Mouse (Mus musculus) forebrain, embryonic 16.5 days (tissue): Measurements from ENCODE around the gene Fam53b. TPM values are rescaled to one million over a fixed set of nuclear protein-coding genes. Genes with fewer than 3 reads are reported as not detected.
A peak's percentile ranks its signal among the peaks of the same experiment; 100 is the strongest.

Experiments used
- ATAC-seq: fragments of 200-750 bp; cut with Nextera tagmentation; 2 replicates; pipeline ENCODE4 v1.8.0; 2017; ENCODE audit warnings: mild to moderate bottlenecking, moderate library complexity
- H3K27ac ChIP-seq: fragments of 300-500 bp; sonication (generic); 2 replicates; pipeline ENCODE4 v1.5.1; 2014; ENCODE audit warnings: low read length, control low read depth
- H3K27me3 ChIP-seq: fragments of 300-500 bp; sonication (generic); replicated peaks from 2 replicates; pipeline ENCODE4 v1.6.1; 2014; ENCODE audit warnings: low read length; ENCODE audit not compliant: control insufficient read depth, insufficient read depth
- H3K36me3 ChIP-seq: fragments of 300-500 bp; sonication (generic); 2 replicates; pipeline ENCODE4 v1.6.1; 2014; ENCODE audit not compliant: control insufficient read depth, insufficient read depth
- H3K4me1 ChIP-seq: fragments of 300-500 bp; sonication (generic); replicated peaks from 2 replicates; pipeline ENCODE4 v1.6.1; 2014; ENCODE audit warnings: low read length; ENCODE audit not compliant: control insufficient read depth, insufficient read depth
- H3K4me2 ChIP-seq: fragments of 300-500 bp; sonication (generic); 2 replicates; pipeline ENCODE4 v1.6.1; 2014; ENCODE audit warnings: mild to moderate bottlenecking, low read length, control low read depth
- H3K4me3 ChIP-seq: fragments of 300-500 bp; sonication (generic); replicated peaks from 2 replicates; pipeline ENCODE4 v1.5.1; 2014; ENCODE audit warnings: mild to moderate bottlenecking, low read length, control low read depth
- H3K9ac ChIP-seq: fragments of 300-500 bp; sonication (generic); replicated peaks from 2 replicates; pipeline ENCODE4 v1.6.1; 2014; ENCODE audit warnings: low read depth, low read length, control low read depth
- H3K9me3 ChIP-seq: fragments of 300-500 bp; sonication (generic); 2 replicates; pipeline ENCODE4 v1.6.1; 2016; ENCODE audit warnings: low read length; ENCODE audit not compliant: control insufficient read depth
- whole genome bisulfite sequencing: fragments of 180-500 bp; shearing (Covaris S2); extraction: QIAGEN DNeasy Blood & Tissue Kit; methylation state at CpG from one replicate; pipeline ENCODE4 v1.1.7; 2014; 5-methylcytosine and 5-hydroxymethylcytosine counted together
- polyA plus RNA-seq: library from polyadenylated mRNA; unstranded; fragments of >200 nt; fragmentation: Nextera tagmentation; extraction: Ambion mirVana; gene quantifications from 2 replicates; pipeline ENCODE4 v1.2.1, GENCODE M21; 2015

The Fam53b gene
- polyA plus RNA-seq, 1 experiment from 2014 or later = 29.2 TPM

- Histone ChIP-seq H3K9ac (peak overlapping the region; percentile 35; the same call in 1 of the 2 replicates), H3K27me3 (no peaks in the 10 kb centered on the region), H3K36me3 (no peaks in the 10 kb centered on the region), H3K4me2 (no peak overlapping the region), H3K9me3 (no peaks in the 10 kb centered on the region), H3K4me1 (peaks cover 72% of the 10 kb centered on the region), H3K27ac (peak overlapping the region; percentile 46), H3K4me3 (no peak overlapping the region)
- WGBS = 49% methylated on average over 13 of the region's 13 CpGs
- no peak for ATAC-seq
Observed at GRCm38 (mm10) chr7:132806926-132807857, 6.5 kb downstream of the Fam53b start.

DNA sequence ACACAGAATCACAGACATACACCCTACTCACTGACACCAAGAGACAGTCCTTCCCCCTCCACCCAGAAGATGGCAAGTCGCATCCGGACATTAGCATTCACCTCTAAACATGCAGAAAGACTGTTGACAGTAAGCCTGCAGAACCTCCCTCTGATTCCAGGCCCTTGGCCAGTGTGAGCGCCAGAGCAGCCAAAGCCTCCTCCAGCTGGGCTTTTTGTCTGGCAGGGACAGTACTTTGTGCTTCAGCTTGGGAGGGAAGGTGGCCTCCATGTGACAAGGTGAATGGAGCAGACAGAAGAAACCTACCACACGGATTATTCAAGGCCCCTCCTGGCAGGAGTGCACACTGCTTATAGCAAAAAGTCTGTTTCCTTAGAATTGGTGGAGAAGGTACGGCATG lies 7.4 kb downstream of the Fam53b start:
- Histone ChIP-seq H3K27me3 (no peaks in the 10 kb centered on the region), H3K36me3 (no peaks in the 10 kb centered on the region), H3K4me2 (no peak overlapping the region), H3K4me1 (peaks cover 62% of the 10 kb centered on the region), H3K4me3 (no peak overlapping the region), H3K9me3 (no peaks in the 10 kb centered on the region), H3K9ac (no peak overlapping the region), H3K27ac (peak overlapping the region; percentile 60)
- WGBS = 36% methylated on average over 5 of the region's 5 CpGs
- ATAC-seq = no peak

- Histone ChIP-seq H3K27ac (no peak overlapping the region), H3K4me2 (no peak overlapping the region), H3K9me3 (no peaks in the 10 kb centered on the region), H3K27me3 (no peaks in the 10 kb centered on the region), H3K4me3 (no peak overlapping the region), H3K36me3 (no peaks in the 10 kb centered on the region), H3K9ac (no peak overlapping the region), H3K4me1 (peaks cover 51% of the 10 kb centered on the region)
- WGBS = 94% methylated on average over 5 of the region's 5 CpGs
- ATAC-seq = no peak
Observed at GRCm38 (mm10) chr7:132804951-132805350, 8.7 kb downstream of the Fam53b start.

- Histone ChIP-seq H3K4me1 (peaks cover 48% of the 10 kb centered on the region), H3K4me2 (no peak overlapping the region), H3K27me3 (no peaks in the 10 kb centered on the region), H3K36me3 (no peaks in the 10 kb centered on the region), H3K4me3 (no peak overlapping the region), H3K27ac (no peak overlapping the region), H3K9ac (no peak overlapping the region), H3K9me3 (no peaks in the 10 kb centered on the region)
- ATAC-seq = no peak
- whole genome bisulfite sequencing = 81% methylated on average over 7 of the region's 7 CpGs
Observed at GRCm38 (mm10) chr7:132804461-132804860, 9.2 kb downstream of the Fam53b start.

- H3K4me1 ChIP-seq = peaks cover 46% of the 10 kb centered on the region
- no peaks in the 10 kb centered on the region for H3K9me3 ChIP-seq
- no peak for ATAC-seq
- no peak overlapping the region for H3K9ac ChIP-seq
- H3K27me3 ChIP-seq = no peaks in the 10 kb centered on the region
- H3K4me2 ChIP-seq = no peak overlapping the region
- no peak overlapping the region for H3K27ac ChIP-seq
- 81% methylated on average over 3 of the region's 3 CpGs for WGBS
- no peak overlapping the region for H3K4me3 ChIP-seq
- H3K36me3 ChIP-seq = no peaks in the 10 kb centered on the region
Observed at GRCm38 (mm10) chr7:132803962-132804361, 9.7 kb downstream of the Fam53b start.

DNA sequence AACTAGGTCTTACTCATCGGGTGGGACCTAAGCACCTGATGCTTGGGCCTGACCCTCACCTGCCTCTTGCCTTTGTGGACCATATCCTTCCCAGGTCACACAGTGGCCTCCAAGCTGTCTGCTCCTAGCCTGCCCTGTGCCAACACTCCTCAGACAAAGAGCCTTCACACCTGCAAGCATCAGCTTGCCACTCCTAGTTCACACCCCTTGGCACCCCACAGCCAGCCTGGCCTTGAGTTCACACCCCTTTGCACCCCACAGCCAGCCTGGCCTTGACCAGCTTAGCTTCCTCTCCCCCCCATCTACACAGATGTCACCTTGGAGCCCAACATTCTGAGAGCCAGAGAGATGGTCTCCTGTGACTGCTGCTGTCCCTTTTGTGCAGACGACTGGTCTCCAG lies 10.3 kb downstream of the Fam53b start:
- H3K9me3 ChIP-seq = no peaks in the 10 kb centered on the region
- H3K27ac ChIP-seq = no peak overlapping the region
- no peak overlapping the region for H3K9ac ChIP-seq
- H3K4me2 ChIP-seq = no peak overlapping the region
- 91% methylated on average over 2 of the region's 2 CpGs for WGBS
- no peak overlapping the region for H3K4me3 ChIP-seq
- ATAC-seq = no peak
- H3K36me3 ChIP-seq = no peaks in the 10 kb centered on the region
- peaks cover 39% of the 10 kb centered on the region for H3K4me1 ChIP-seq
- no peaks in the 10 kb centered on the region for H3K27me3 ChIP-seq

- Histone ChIP-seq H3K27ac (no peak overlapping the region), H3K27me3 (no peaks in the 10 kb centered on the region), H3K36me3 (no peaks in the 10 kb centered on the region), H3K4me3 (no peak overlapping the region), H3K9ac (no peak overlapping the region), H3K9me3 (no peaks in the 10 kb centered on the region), H3K4me2 (no peak overlapping the region), H3K4me1 (peaks cover 33% of the 10 kb centered on the region)
- no peak for ATAC-seq
- 91% methylated on average over 11 of the region's 11 CpGs for WGBS
Observed at GRCm38 (mm10) chr7:132802691-132803090, 11.0 kb downstream of the Fam53b start.

- no peak for ATAC-seq
- Histone ChIP-seq H3K27me3 (no peaks in the 10 kb centered on the region), H3K4me3 (no peak overlapping the region), H3K4me2 (no peak overlapping the region), H3K9ac (no peak overlapping the region), H3K9me3 (no peaks in the 10 kb centered on the region), H3K36me3 (no peaks in the 10 kb centered on the region), H3K4me1 (peaks cover 27% of the 10 kb centered on the region), H3K27ac (no peak overlapping the region)
- 75% methylated on average over 2 of the region's 2 CpGs for WGBS
Observed at GRCm38 (mm10) chr7:132802066-132802465, 11.6 kb downstream of the Fam53b start.

DNA sequence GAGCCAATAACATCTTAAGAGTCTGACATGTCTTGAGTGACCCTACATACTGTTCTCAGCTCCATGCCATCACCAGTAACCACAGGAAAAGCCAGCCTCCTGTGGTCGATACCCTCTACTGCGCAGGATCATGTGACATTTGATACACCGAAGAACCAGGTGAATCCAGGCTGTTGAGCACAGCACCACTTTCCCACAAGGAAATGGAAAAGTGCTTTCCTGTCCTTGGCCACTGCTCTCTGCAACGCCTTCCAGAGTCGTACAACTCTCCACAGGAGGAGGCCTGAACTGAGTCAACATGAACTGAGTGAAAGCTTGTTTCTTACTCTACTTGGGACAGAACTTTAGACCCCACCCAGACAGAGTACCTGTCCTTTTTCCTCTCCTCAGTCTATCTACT lies 12.2 kb downstream of the Fam53b start:
- H3K4me2 ChIP-seq = no peak overlapping the region
- H3K4me3 ChIP-seq = no peak overlapping the region
- H3K9ac ChIP-seq = no peak overlapping the region
- no peaks in the 10 kb centered on the region for H3K27me3 ChIP-seq
- no peaks in the 10 kb centered on the region for H3K36me3 ChIP-seq
- no peak for ATAC-seq
- no peak overlapping the region for H3K27ac ChIP-seq
- H3K4me1 ChIP-seq = peaks cover 21% of the 10 kb centered on the region
- H3K9me3 ChIP-seq = no peaks in the 10 kb centered on the region
- WGBS = 93% methylated on average over 5 of the region's 5 CpGs
